Mouse (Mus musculus): ENCODE measurements around the gene Cnppd1.

DNA sequence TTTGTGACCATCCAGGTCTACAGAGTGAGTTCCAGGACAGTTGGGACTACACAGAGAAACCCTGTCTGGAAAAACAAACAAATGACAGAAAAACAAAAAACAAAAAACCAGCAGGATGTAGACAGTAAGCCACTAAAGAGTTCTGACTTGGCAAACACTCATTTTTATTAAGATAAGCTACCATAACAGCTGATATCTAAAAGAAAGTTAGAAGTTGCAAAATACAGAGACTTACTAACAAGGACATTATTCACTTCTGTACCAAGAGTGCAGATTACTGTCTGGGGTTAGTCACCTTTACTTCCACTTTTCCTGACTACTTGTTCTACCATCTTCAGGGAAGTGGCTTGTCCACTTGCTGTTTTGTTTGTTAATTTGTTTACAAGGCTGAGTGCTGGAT, 16.5 kb upstream of the Cnppd1 start:
- TF ChIP-seq CTCF (IDR thresholded peaks at IDR 0.05; ENCODE audit: control insufficient read depth, insufficient read depth, insufficient replicate concordance, low read depth, low read length) (no peak), POLR2A (IDR thresholded peaks at IDR 0.05; ENCODE audit: control insufficient read depth, low read depth, low read length) (no peak)
